Mouse (Mus musculus) ES-E14 (cell line): ENCODE results near the gene Fermt3.

ENCODE experiments used
- CHD2 ChIP-seq: IDR thresholded peaks from 2 replicates; pipeline ENCODE4 v1.6.1; 2014; ENCODE audit warnings: mild to moderate bottlenecking, low read depth, low read length, inconsistent platforms
- HCFC1 ChIP-seq: IDR thresholded peaks from 2 replicates; pipeline ENCODE4 v1.6.1; 2012; ENCODE audit warnings: low read length, inconsistent platforms, borderline replicate concordance; ENCODE audit not compliant: insufficient read depth
- MAFK ChIP-seq: IDR thresholded peaks from 2 replicates; pipeline ENCODE4 v1.6.1; 2014; ENCODE audit warnings: mild to moderate bottlenecking, low read depth, low read length, inconsistent platforms; ENCODE audit not compliant: insufficient read depth
- ZNF384 ChIP-seq: IDR thresholded peaks from 2 replicates; pipeline ENCODE4 v1.6.1; 2012; ENCODE audit warnings: low read depth, low read length, inconsistent platforms

GRCm38 (mm10) chr19:6994002-6994401 is 25.3 kb downstream of the Fermt3 start:
- TF ChIP-seq MAFK (no peak), HCFC1 (no peak), CHD2 (no peak), ZNF384 (no peak)
